Mouse (Mus musculus): ENCODE data around the gene Nxph1. TPM values are rescaled to one million over a fixed set of nuclear protein-coding genes. Genes with fewer than 3 reads are reported as not detected.
A peak's percentile ranks its signal among the peaks of the same experiment; 100 is the strongest.

The Nxph1 gene
- polyA plus RNA-seq, 1 experiment from 2014 or later, result 0.27 TPM

DNA sequence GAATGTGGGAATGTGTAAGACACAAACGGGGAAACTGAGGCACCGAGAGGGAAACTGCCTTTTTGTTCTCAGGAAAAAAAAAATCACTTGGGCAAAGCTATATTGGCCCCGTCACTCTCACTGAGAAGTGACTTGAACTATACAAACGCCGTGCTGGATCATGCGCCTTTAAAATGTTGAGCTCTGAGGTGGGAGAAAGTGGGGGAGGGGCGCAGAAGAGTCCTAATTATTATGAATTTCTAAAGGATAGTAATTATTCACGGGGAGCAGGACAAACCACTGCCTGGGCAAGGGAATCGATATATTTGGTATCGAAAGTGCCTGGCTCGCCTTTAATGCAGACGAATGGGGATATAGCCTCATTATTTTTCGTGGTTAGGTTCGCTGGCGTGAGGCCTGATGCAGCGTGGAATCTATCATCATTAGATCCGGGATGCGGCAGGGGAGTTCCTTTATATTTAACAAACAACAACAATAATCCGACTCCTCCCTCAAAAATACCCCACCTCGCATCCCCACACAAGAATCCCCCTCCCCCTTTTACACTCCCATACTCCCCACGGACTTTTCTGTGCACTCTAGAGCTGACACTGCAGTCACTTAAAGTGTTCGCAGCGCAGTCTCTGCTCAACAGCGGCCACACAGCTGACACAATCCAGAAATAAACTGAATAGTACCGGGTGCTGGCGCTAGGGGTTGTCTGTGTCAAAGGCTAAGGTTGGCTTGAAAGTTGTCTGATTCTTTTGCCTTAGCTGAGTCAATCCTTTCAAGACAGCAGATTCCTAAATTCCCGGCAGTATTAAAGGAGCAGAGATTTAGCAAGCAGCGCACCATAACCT lies 10.1 kb downstream of the Nxph1 start:
- H3K9me3 ChIP-seq (ENCODE audit: low read length), result no peaks in the 10 kb centered on the region
- H3K4me2 ChIP-seq (replicated peaks; ENCODE audit: low read depth, low read length), result no peak overlapping the region
- H3K9ac ChIP-seq (replicated peaks; ENCODE audit: low read length), result no peak overlapping the region
- H3K27ac ChIP-seq (ENCODE audit: low read length), result no peak overlapping the region
- H3K4me1 ChIP-seq (ENCODE audit: insufficient read depth, low read length), result 0 out of 2 replicates have a peak, but pooled peaks cover 3% of the 10 kb centered on the region
- WGBS, result 2% methylated on average over 28 of the region's 28 CpGs
- H3K4me3 ChIP-seq (ENCODE audit: low read length), result no peak overlapping the region
- peaks cover 56% of the 10 kb centered on the region for H3K27me3 ChIP-seq (ENCODE audit: insufficient read depth, low read length)
- no peak for ATAC-seq (ENCODE audit: low FRiP score, low TSS enrichment)
- no peaks in the 10 kb centered on the region for H3K36me3 ChIP-seq (ENCODE audit: insufficient read depth, low read length)

DNA sequence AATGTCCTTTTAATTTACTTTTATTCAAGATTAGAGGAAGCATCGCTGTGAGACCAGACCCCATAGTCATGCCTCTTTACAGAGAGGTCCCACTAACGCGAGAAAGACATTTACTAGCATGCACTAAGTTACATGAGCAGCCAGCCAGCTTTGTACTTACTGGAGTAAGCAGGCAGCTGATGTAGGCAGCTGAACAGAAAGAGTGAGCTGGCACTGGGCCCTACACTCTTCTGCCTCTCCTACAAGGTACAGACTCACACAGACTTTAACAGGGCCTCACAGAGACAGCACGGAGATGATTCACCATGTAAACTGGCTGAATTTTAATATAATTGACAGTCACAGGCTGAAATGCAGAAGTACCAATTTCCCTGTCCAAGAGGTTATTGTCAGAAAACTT lies 11.6 kb downstream of the Nxph1 start:
- no peaks in the 10 kb centered on the region for H3K9me3 ChIP-seq (ENCODE audit: low read length)
- 78% methylated on average over 4 of the region's 4 CpGs for WGBS
- H3K4me2 ChIP-seq (replicated peaks; ENCODE audit: low read depth, low read length), result no peak overlapping the region
- H3K4me1 ChIP-seq (ENCODE audit: insufficient read depth, low read length), result 0 out of 2 replicates have a peak, but pooled peaks cover 3% of the 10 kb centered on the region
- H3K4me3 ChIP-seq (ENCODE audit: low read length), result no peak overlapping the region
- H3K36me3 ChIP-seq (ENCODE audit: insufficient read depth, low read length), result no peaks in the 10 kb centered on the region
- H3K27ac ChIP-seq (ENCODE audit: low read length), result no peak overlapping the region
- ATAC-seq (ENCODE audit: low FRiP score, low TSS enrichment), result no peak
- H3K27me3 ChIP-seq (ENCODE audit: insufficient read depth, low read length), result peaks cover 44% of the 10 kb centered on the region
- H3K9ac ChIP-seq (replicated peaks; ENCODE audit: low read length), result no peak overlapping the region

DNA sequence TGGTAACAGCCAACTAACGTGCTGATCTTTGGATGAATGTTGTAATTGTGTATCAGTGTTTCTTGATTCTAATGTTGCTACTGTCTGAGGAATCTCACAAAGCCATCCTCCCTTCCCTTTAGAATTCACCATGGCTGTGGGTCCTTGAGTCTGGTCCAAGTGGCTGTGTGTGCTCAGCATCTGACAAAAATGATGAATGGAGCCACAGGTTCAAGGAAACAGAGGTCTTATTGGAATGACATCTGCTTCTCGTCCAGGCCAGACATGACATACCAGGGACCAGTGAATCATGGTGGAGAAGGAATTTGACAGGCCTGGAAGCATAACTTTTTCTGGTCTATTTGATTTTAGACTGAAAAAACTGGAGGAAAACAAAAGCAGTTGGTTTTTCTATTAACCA lies 22.3 kb downstream of the Nxph1 start:
- WGBS, result 45% methylated on average over 2 of the region's 2 CpGs

DNA sequence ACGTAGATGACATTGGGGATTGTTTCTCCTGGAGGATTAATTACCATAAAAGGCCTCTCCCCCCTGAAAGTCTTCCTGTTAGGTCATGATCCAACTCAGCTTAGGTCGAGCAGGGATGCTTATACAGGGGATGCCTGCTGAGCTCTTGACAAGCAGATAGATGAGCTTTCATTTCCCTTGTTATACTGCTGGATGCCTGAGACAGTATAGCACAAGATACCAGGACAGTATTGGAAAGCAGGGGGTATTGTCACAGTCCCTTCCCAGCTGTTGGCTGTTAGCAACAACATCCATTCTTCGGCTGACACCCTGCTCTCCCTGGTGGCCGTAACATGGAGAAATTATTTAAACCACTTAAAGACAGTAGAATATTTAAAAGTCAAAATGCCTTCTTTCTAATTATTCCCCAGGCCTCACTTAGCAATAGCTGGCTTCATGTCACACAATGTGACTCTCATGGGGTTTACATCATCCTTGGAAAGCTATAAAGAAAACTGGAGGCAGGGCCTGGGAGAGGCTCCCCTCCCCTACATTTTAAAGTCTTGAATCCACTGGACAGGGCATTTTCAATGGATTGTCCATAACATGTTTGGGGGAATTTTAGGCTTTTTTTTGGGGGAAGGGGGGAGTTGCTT lies 31.1 kb downstream of the Nxph1 start:
- no peaks in the 10 kb centered on the region for H3K27me3 ChIP-seq (ENCODE audit: insufficient read depth, low read length)
- 40% methylated on average over 4 of the region's 4 CpGs for WGBS
- ATAC-seq (ENCODE audit: low FRiP score, low TSS enrichment), result no peak

More for the DNA sequence above, 22.3 kb downstream of the Nxph1 start:
- H3K36me3 ChIP-seq (ENCODE audit: insufficient read depth, low read length), result no peaks in the 10 kb centered on the region
- no peak overlapping the region for H3K27ac ChIP-seq (ENCODE audit: low read length)
- H3K27me3 ChIP-seq (ENCODE audit: insufficient read depth, low read length), result no peaks in the 10 kb centered on the region
- no peaks in the 10 kb centered on the region for H3K9me3 ChIP-seq (ENCODE audit: low read length)
- H3K9ac ChIP-seq (replicated peaks; ENCODE audit: low read length), result no peak overlapping the region
- no peak overlapping the region for H3K4me2 ChIP-seq (replicated peaks; ENCODE audit: low read depth, low read length)
- no peak for ATAC-seq (ENCODE audit: low FRiP score, low TSS enrichment)
- H3K4me3 ChIP-seq (ENCODE audit: low read length), result no peak overlapping the region
- H3K4me1 ChIP-seq (ENCODE audit: insufficient read depth, low read length), result no peaks in the 10 kb centered on the region

DNA sequence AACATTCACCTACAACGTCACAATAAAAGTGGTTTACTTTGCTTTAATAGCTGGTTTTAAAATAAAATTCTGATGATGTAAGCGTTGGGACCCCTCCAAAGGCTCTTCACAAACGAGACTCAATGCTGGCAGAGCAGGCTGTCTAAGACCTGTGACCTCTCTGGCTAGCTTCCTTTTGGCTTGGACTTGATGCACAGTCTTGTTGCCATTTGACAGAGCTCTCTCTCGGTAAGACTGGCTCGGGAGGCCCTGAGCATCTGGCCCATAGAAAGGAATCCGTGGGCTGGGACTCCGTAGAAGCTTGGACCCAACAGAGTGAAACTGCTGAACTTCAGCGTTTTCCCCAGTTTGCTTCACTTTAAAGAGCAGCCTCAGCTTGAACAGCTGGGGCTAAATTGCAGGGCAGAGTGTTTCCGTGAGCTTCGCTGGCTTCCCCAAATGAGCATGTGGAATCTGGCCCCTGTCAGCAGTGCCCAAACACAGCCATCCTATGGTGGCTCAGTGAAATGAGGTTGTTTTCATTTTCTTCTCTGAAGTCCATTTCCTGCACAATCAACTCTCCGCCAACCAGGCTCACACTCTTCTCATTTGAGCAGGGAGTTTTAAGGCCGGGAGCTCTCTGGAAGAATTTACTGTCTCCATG lies 48.2 kb downstream of the Nxph1 start:
- ATAC-seq (ENCODE audit: low FRiP score, low TSS enrichment), result peak; percentile 12; the same call in 1 of the 2 replicates
- H3K27me3 ChIP-seq (ENCODE audit: insufficient read depth, low read length), result no peaks in the 10 kb centered on the region
- H3K36me3 ChIP-seq (ENCODE audit: insufficient read depth, low read length), result no peaks in the 10 kb centered on the region
- H3K27ac ChIP-seq (ENCODE audit: low read length), result no peak overlapping the region
- no peaks in the 10 kb centered on the region for H3K4me1 ChIP-seq (ENCODE audit: insufficient read depth, low read length)
- WGBS, result 37% methylated on average over 12 of the region's 12 CpGs
- H3K4me2 ChIP-seq (replicated peaks; ENCODE audit: low read depth, low read length), result peak overlapping the region; percentile 33; the same call in 1 of the 2 replicates
- H3K9me3 ChIP-seq (ENCODE audit: low read length), result no peaks in the 10 kb centered on the region
- no peak overlapping the region for H3K9ac ChIP-seq (replicated peaks; ENCODE audit: low read length)
- no peak overlapping the region for H3K4me3 ChIP-seq (ENCODE audit: low read length)

More for the DNA sequence above, 31.1 kb downstream of the Nxph1 start:
- H3K9me3 ChIP-seq (ENCODE audit: low read length), result no peaks in the 10 kb centered on the region
- no peak overlapping the region for H3K4me3 ChIP-seq (ENCODE audit: low read length)
- H3K9ac ChIP-seq (replicated peaks; ENCODE audit: low read length), result no peak overlapping the region
- no peak overlapping the region for H3K4me2 ChIP-seq (replicated peaks; ENCODE audit: low read depth, low read length)
- H3K27ac ChIP-seq (ENCODE audit: low read length), result no peak overlapping the region
- H3K4me1 ChIP-seq (ENCODE audit: insufficient read depth, low read length), result no peaks in the 10 kb centered on the region
- no peaks in the 10 kb centered on the region for H3K36me3 ChIP-seq (ENCODE audit: insufficient read depth, low read length)

DNA sequence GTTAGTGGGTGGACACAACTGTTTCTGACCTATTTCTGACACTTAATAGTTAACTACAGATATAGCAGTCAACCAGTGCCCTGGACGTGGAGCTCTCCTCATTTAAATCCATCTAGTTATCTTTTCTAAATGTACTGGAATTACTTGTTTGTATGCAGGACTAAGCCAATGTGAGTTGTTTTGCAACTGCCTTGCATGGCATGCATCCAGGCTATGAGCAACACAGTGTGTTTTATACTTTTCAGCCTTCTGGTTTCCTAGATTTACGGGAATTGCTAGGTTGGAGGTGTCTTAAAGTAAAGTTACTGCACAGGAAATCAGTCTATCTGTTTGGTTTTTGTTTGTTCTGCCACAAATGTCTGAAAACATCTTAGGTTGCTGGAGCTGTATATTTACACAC lies 49.1 kb downstream of the Nxph1 start:
- 59% methylated on average over 2 of the region's 2 CpGs for WGBS

DNA sequence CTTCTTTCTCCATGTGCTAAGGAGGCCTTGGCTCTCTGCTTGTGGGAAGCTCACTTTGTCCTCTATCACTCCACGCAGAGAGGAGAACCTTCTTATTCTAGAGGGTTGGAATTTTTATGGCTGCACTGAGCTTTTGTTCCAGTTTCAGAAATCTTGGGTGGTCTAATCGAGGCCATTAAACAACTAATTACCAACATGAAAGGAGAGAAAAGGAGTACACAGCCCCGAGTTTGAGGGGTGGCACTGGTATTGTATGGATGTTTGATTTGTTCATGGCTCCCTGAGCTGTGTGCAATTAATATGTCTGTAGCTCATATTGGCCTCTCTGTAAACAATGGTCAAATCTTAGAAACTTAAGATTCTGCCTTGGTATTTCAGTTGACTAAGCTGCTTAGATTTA lies 54.5 kb downstream of the Nxph1 start:
- no peak overlapping the region for H3K27ac ChIP-seq (ENCODE audit: low read length)
- no peak overlapping the region for H3K9ac ChIP-seq (replicated peaks; ENCODE audit: low read length)
- no peak overlapping the region for H3K4me3 ChIP-seq (ENCODE audit: low read length)
- no peak for ATAC-seq (ENCODE audit: low FRiP score, low TSS enrichment)
- H3K4me1 ChIP-seq (ENCODE audit: insufficient read depth, low read length), result no peaks in the 10 kb centered on the region
- H3K27me3 ChIP-seq (ENCODE audit: insufficient read depth, low read length), result no peaks in the 10 kb centered on the region
- H3K4me2 ChIP-seq (replicated peaks; ENCODE audit: low read depth, low read length), result no peak overlapping the region
- H3K9me3 ChIP-seq (ENCODE audit: low read length), result no peaks in the 10 kb centered on the region
- H3K36me3 ChIP-seq (ENCODE audit: insufficient read depth, low read length), result no peaks in the 10 kb centered on the region
- WGBS, result 21% methylated on average over 3 of the region's 3 CpGs

More for the DNA sequence above, 49.1 kb downstream of the Nxph1 start:
- Histone ChIP-seq H3K27me3 (ENCODE audit: insufficient read depth, low read length) (no peaks in the 10 kb centered on the region), H3K9ac (replicated peaks; ENCODE audit: low read length) (no peak overlapping the region), H3K4me3 (ENCODE audit: low read length) (no peak overlapping the region), H3K27ac (ENCODE audit: low read length) (no peak overlapping the region), H3K36me3 (ENCODE audit: insufficient read depth, low read length) (no peaks in the 10 kb centered on the region), H3K4me1 (ENCODE audit: insufficient read depth, low read length) (no peaks in the 10 kb centered on the region), H3K4me2 (replicated peaks; ENCODE audit: low read depth, low read length) (no peak overlapping the region), H3K9me3 (ENCODE audit: low read length) (no peaks in the 10 kb centered on the region)
- ATAC-seq (ENCODE audit: low FRiP score, low TSS enrichment), result no peak

DNA sequence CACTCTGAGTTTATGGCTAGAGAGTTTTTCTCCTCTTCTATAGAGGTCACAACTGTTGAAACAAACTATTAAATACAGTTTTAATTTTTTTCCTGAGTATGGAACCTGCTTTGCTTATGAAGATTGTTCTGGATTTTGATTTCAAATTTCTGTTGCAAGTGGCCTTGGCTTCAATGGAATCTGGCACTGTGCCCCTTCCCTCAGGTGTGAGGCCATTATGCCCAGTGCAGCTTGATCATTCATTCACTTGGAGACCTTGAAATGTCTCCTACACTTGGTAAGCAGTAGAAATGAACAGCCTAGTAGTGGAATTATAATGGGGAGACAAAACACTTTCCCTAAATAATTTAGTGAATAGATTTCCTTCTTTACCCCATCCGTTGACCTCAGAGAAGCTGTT lies 78.4 kb downstream of the Nxph1 start:
- no peak overlapping the region for H3K9ac ChIP-seq (replicated peaks; ENCODE audit: low read length)
- H3K36me3 ChIP-seq (ENCODE audit: insufficient read depth, low read length), result no peaks in the 10 kb centered on the region
- 87% methylated on average over 1 of the region's 1 CpGs for whole genome bisulfite sequencing
- H3K4me1 ChIP-seq (ENCODE audit: insufficient read depth, low read length), result no peaks in the 10 kb centered on the region
- no peak overlapping the region for H3K27ac ChIP-seq (ENCODE audit: low read length)
- no peaks in the 10 kb centered on the region for H3K27me3 ChIP-seq (ENCODE audit: insufficient read depth, low read length)
- ATAC-seq (ENCODE audit: low FRiP score, low TSS enrichment), result no peak
- no peak overlapping the region for H3K4me2 ChIP-seq (replicated peaks; ENCODE audit: low read depth, low read length)
- H3K4me3 ChIP-seq (ENCODE audit: low read length), result no peak overlapping the region
- H3K9me3 ChIP-seq (ENCODE audit: low read length), result no peaks in the 10 kb centered on the region

DNA sequence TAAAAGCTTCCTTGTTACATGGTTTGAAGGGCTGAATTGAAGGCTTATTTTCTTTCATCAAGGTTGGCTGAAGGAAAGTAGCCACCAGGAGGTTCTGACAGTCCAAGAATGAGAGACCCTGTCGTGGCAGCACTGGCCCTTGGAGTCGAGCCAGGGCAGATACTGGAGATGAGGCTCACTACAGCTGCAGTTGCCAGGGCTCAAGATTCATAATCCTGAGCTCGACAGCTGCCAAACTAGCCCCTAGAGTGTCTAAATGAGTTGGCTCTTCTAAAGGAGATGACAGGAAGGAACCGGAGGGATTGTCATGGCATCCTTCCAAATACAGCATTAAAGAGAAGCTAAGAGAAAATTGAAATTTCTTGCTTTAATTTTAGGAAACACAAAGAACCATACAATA lies 78.9 kb downstream of the Nxph1 start:
- Histone ChIP-seq H3K4me2 (replicated peaks; ENCODE audit: low read depth, low read length) (no peak overlapping the region), H3K4me3 (ENCODE audit: low read length) (no peak overlapping the region)
- WGBS, result 70% methylated on average over 4 of the region's 4 CpGs

More for the DNA sequence above, 78.9 kb downstream of the Nxph1 start:
- Histone ChIP-seq H3K36me3 (ENCODE audit: insufficient read depth, low read length) (no peaks in the 10 kb centered on the region), H3K27me3 (ENCODE audit: insufficient read depth, low read length) (no peaks in the 10 kb centered on the region), H3K27ac (ENCODE audit: low read length) (no peak overlapping the region), H3K9ac (replicated peaks; ENCODE audit: low read length) (no peak overlapping the region), H3K9me3 (ENCODE audit: low read length) (no peaks in the 10 kb centered on the region), H3K4me1 (ENCODE audit: insufficient read depth, low read length) (no peaks in the 10 kb centered on the region)
- no peak for ATAC-seq (ENCODE audit: low FRiP score, low TSS enrichment)

All from kidney, embryonic 16.5 days (tissue).